Mouse (Mus musculus) right cerebral cortex, adult 2 months (tissue): ENCODE measurements around the gene Olfr374.
"Not testable (repeated sequence)": the region's sequence is repeated elsewhere in the genome, so short reads cannot be mapped to it uniquely, and the experiment has no call there.

Source experiments
- DNase-seq, 2 experiments: peaks; one replicate each; pipeline ENCODE4 v3.0.0; 2021 to 2022; ENCODE audit warnings: low spot score in 2 of 2

Gene Olfr374

DNA sequence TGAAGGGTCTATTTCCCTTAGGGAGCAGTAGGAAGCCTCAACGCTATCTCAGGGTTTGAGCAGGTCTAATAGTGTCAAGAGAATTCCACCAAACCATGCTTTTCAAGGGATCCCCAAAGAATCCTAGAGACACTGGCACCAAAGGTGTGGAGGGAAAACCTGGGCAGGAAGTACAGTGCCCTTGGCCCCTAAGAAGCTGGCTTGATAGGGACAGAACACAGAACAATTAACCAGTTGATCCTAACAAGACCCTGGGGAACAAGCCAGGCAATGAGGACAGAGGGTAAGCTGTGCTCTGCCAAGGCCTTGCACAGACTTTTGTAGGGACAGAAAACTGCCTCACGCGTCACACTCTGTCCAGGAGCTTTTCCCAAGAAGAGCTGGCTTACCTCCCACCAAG is at the start of gene Olfr374:
Gene Olfr374, plus strand, starts transcription at position 301 of the 400 bp plus-strand sequence.
- DNase-seq: no peak

GRCm38 (mm10) chr8:72057643-72058042 is 49.2 kb upstream of the Olfr374 start:
- not testable (repeated sequence) for DNase-seq

- not testable (repeated sequence) for DNase-seq
Measured at GRCm38 (mm10) chr8:72066819-72067399, 39.9 kb upstream of the Olfr374 start.

DNA sequence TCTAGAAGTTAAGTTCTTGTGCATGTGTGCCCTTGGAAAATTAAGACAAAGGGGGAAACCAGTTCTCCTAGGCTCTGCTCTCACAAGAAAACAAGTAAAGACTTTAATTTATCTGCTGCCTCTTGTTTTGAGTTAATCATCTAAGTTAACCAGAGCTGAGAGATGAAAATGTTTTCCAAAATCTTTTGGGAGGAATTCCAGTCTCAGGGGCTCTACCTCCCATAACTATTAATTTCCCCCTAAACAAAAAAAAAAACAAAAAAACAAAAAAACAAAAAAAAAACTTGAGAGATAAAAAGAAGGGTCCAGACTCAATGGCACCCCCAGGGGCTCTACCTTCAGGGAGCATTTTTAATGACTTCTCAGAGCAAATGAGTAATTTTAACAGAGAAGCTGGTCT is 24.0 kb upstream of the Olfr374 start, which contains the start of gene Olfr373:
Gene Olfr373, plus strand, starts transcription at position 301 of the 400 bp plus-strand sequence.
- DNase-seq: not testable (repeated sequence)

DNA sequence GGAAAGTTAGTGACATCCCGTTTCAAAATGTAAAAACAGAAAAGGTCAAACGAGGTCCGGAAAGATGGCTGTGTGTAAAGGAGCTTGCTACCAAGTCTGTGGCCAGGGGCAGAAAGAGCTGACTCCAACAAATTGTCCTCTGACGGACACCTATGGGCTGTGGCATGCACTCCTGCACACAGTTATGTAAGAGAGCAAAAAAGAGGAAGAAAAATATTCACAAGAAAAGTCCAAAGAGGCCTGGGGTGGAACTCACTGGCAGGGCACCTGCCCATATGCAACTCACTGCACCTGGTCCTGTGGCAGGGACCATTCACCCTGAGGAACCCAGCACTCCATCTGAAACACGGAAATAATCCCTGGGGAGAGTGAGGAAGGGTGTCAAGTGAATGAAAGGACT is 22.1 kb upstream of the Olfr374 start:
- DNase-seq: no peak

DNA sequence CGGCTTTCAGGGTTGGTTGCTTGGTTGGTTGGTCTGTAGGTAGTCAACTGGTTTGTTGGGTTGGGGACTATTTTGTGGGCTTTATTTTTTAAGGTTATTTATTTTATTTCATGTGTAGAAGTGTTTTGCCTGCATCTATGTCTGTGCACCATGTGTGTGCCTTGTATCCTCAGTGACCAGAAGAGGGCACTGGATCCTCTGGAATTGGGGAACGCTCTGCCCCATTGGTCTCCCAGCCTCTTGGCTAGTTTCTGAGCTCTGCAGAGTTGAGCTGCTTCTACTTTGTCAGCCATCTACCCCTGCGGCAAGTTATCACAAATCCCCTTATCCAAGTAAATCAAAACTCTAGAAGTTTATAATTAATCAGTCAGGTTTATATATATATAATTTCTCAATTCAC is 19.2 kb upstream of the Olfr374 start:
- DNase-seq: not testable (repeated sequence)

DNA sequence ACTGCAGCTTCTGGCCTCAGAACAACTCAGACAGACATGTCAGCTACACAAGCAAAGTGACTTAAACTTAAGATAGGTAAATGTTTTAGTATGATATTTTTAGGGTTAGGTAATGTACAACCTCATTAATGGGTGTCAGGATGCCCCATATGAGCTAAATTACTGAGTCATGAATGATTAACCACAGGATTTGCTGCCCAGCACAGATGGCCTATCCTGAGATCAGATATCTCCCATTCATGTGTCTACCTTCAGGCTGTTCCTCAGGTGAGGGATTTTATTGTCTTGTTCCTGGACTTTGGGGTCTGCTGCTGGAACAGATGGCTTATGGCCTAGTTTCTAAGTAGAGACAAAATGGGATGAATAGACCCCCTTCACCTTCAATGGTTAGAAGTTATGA is 10.1 kb upstream of the Olfr374 start:
- DNase-seq: not testable (repeated sequence)

DNA sequence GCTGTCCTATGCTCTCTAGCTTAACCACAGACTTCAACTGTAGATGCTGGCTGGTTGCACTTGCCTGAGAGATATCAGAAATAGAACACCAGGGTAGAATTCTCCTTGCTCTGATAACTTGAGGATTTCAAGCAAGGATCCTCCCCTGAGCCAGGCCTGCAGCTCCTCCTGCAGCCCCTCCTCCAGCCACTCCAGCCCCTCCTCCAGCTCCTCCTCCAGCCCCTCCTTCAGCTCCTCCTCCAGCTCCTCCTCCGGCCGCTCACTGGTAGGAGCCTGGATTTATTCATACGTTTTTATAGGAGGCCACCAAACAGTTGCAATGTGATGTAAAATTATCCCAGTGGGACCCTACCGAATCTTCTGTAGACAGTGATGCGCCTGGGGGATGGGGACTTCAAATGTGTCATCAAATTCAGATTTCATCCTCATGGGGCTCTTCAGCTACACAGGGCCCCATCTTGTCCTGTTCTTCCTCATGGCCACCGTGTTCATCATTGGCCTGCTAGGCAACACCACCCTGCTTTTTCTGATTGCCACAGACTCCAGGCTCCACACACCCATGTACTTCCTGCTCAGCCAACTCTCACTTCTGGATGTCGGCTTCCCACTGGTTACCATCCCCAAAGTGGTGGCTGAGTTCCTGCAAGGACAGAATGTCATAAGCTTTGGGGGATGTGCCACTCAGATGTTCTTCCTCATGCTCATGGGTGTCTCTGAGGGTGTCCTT is 7.3 kb upstream of the Olfr374 start:
- DNase-seq: peak in 1 of 2 experiments; percentile 1

DNA sequence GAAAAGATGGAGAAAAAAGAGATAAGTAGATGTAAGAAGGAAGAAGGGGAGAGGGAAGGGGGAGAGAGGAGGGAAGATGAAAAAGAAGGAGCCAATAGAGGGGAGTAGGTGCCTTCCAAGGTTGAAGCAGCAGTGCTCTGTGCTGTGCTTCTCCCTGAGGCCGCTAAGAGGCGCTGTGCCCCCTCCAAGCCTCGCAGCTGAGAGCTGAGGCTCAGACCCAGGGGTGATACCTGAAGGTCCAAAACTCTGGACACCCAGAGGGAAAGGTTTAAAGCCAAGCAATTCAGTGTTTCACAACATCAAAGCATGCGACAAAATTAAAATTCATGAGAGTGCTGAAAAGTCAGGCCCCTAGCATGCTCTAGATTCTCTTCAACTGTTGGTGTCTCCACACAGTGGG is 1.7 kb upstream of the Olfr374 start:
- no peak for DNase-seq

DNA sequence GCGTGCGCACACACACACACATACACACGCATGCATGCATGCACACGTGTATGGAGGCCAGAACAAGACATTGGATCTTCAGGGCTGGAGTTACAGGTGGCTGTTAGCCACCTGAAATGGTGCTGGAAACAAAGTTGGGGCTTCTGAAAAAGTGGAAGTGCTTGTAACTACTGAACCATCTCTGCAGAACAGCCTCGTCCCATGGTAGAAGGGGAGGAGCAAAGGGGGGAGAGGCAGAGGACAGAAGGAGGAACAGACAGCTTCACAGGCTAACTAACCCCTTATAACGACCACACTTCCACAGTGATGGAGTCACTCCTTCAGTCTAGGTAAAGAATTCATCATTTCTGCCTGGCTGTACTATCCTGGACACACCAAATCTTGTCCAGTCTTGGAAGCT is 4.0 kb downstream of the Olfr374 start:
- no peak for DNase-seq

DNA sequence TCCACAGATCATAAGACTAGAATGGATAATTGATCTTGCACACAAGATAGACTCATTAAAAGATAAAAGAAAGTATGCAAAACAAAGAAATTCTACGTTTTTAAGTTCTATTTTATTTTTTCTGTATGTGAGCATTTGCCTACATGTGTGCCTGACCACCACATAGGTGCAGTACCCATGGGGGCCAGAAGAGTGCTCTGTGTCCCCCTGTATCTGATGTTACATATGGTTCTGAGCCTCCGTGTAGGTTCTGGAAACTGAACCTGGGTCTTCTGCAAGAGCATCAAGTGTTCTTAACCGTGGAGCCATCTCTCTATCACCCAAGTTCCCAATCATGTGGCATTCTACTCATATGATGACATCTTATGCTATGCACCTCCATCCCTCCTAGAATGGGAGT is 5.6 kb downstream of the Olfr374 start:
- DNase-seq: no peak

DNA sequence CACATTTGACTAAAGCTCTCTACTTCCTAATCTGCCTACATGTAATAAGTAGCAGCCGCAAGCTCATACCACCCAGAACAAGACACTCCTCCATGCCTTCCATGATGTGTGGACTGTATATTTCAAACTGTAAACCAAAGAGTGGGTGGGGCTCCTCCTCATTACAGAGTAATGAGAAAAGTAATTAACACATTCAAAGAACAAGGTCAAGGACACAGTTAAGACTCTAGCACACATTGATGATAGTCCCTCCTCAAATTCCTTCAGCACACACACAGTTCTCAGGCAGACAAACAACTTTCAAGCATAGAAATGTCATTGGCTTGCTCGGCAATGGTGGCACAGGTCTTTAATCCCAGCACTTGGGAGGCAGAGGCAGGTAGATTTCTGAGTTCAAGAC is 8.4 kb downstream of the Olfr374 start:
- no peak for DNase-seq

DNA sequence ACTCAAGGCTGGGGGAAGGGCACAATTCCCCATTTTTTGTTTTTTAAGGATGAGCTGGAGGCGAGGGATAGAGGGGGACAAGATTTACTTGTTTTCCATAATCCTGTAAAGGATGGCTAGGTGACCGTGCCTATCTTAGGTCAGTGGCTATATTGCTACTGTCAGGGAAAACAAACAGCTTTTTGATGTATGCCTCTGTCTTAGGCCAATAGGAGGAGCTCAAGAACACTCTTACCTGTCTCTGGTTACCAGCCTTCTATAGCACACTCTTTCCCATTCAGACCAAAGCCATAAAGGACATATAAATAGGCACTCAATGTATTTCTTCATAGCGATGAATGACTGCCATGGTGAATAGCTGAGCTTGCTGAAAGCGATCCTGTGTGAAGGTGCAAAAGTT is 11.8 kb downstream of the Olfr374 start:
- DNase-seq: no peak

- not testable (repeated sequence) for DNase-seq
Measured at GRCm38 (mm10) chr8:72121486-72121885, 14.6 kb downstream of the Olfr374 start.

- no peak for DNase-seq
Measured at GRCm38 (mm10) chr8:72121997-72122396, 15.2 kb downstream of the Olfr374 start.

DNA sequence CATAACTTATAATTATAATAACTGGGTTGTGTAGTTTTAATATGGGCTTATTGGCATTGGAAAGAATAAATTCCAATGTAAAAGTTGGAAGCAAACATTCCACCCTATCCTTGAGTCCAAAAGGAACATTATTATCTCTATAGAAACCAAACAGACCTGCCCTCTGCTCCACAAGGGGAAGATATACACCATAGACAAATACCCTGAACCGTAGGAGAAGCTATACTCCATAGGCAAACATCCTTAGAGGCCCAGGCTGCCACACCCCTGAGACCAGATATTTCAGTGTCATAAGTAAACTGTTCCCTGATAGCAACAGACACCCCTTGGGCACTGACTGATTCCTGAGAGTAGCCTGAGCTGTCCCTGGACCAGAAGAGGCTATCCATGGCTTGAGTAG is 21.0 kb downstream of the Olfr374 start:
- no peak for DNase-seq

GRCm38 (mm10) chr8:72131251-72131650 is 24.4 kb downstream of the Olfr374 start:
- DNase-seq: no peak

DNA sequence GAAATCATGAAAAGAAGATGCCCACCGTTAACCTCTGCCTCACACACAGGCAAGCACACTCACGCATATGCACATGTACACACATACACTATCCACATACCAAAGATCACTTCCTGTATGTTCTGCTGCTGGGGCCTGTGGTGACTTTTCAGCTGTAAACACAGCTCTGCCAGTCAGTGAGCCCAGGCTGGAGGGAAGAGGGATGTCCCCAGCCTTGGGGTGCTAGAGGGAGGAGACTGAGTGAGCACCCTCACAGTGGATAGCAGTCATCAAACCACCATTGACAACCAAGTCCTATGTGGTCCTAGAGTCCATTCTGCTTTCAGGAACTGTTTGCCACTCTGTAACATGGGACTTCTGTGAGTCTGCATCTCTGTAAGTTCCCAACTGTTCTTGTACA is 25.1 kb downstream of the Olfr374 start:
- no peak for DNase-seq

- DNase-seq: no peak
Measured at GRCm38 (mm10) chr8:72132417-72132816, 25.6 kb downstream of the Olfr374 start.

GRCm38 (mm10) chr8:72132891-72133290 is 26.1 kb downstream of the Olfr374 start:
- no peak for DNase-seq

GRCm38 (mm10) chr8:72133507-72133906 is 26.7 kb downstream of the Olfr374 start:
- DNase-seq: no peak

DNA sequence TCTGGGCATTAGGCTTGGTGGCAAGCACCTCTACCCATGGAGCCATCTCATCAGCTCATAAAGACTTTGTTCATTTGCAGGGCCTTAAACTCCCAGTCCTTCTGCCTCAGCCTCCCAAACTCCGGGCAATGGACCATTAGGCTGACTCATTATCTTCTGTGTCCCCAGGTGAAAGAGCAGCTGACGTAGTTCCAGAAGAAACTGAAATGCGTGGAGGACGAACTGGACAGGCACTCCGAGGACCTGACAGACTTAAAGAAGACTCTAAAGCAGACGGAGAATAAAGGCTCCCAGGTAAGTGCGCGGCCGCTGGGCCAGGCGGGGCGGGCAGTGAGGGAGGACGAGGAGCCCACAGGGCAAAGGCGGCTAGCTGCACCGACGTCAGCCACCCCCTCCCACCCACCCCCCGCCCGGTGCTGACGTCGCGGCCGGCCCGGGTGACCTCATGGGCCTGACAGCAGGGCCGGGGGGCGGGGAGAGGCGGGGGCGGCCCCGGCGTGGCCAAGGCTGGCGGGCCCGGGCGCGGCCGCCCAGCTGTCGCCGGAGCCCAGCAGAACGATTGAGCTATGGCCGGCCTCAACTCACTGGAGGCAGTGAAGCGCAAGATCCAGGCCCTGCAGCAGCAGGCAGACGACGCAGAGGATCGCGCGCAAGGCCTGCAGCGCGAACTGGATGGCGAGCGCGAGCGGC is 28.1 kb downstream of the Olfr374 start, which contains the start of gene Tpm4:
Gene Tpm4, plus strand, starts transcription at position 220 of the 690 bp plus-strand sequence.
- DNase-seq: peak in 1 of 2 experiments; percentile 24
